Mouse (Mus musculus): ENCODE data around the gene Sass6. TPM values are rescaled to one million over a fixed set of nuclear protein-coding genes. Genes with fewer than 3 reads are reported as not detected.

Sass6 gene
- polyA plus RNA-seq, 2 experiments = 7.7 to 16.1 TPM

GRCm38 (mm10) chr3:116595603-116595991 is 815 bp downstream of the Sass6 start:
- Histone ChIP-seq H3K4me2 (ENCODE audit: low read depth) (peak overlapping the region; percentile 74), H3K27me3 (ENCODE audit: control insufficient read depth, insufficient read depth, low read length) (no peaks in the 10 kb centered on the region), H3K36me3 (replicated peaks; ENCODE audit: control insufficient read depth, insufficient read depth, low read depth) (peaks cover 2% of the 10 kb centered on the region; the same call in 1 of the 2 replicates), H3K9me3 (ENCODE audit: control insufficient read depth, low read length) (no peaks in the 10 kb centered on the region), H3K4me3 (ENCODE audit: insufficient read depth in 1 of 2, low read depth in 2 of 2, low read length in 2 of 2) (peak overlapping the region; percentile 88 to 98), H3K4me1 (replicated peaks; ENCODE audit: control insufficient read depth in 2 of 2, insufficient read depth in 2 of 2, low read length in 1 of 2) (peaks cover 2 to 5% of the 10 kb centered on the region in 2 experiments; a peak in 3 of 4 replicates), H3K9ac (replicated peaks) (peak overlapping the region; percentile 94), H3K27ac (peak overlapping the region; percentile 81)
- 5% methylated on average over 10 of the region's 10 CpGs for WGBS (ENCODE audit: insufficient replicate concordance)
- ATAC-seq (ENCODE audit: insufficient read depth) (no peak), DNase-seq (ENCODE audit: low read depth in 3 of 3, low spot score in 3 of 3) (no peak)
- TF ChIP-seq EP300 (IDR thresholded peaks at IDR 0.05; ENCODE audit: low read depth) = no peak

- Histone ChIP-seq H3K27ac (no peak overlapping the region), H3K27me3 (ENCODE audit: control insufficient read depth, insufficient read depth, low read length) (no peaks in the 10 kb centered on the region), H3K4me1 (replicated peaks; ENCODE audit: control insufficient read depth in 2 of 2, insufficient read depth in 2 of 2, low read length in 1 of 2) (peaks cover 2 to 5% of the 10 kb centered on the region in 2 experiments; a peak in 3 of 4 replicates), H3K9ac (replicated peaks) (no peak overlapping the region), H3K4me2 (ENCODE audit: low read depth) (no peak overlapping the region), H3K4me3 (ENCODE audit: insufficient read depth in 1 of 2, low read depth in 2 of 2, low read length in 2 of 2) (no peak overlapping the region), H3K9me3 (ENCODE audit: control insufficient read depth, low read length) (no peaks in the 10 kb centered on the region), H3K36me3 (replicated peaks; ENCODE audit: control insufficient read depth, insufficient read depth, low read depth) (peaks cover 4% of the 10 kb centered on the region)
- no peak for TF ChIP-seq CTCF (IDR thresholded peaks at IDR 0.05; ENCODE audit: low read depth)
- no peak for TF ChIP-seq EP300 (IDR thresholded peaks at IDR 0.05; ENCODE audit: low read depth)
- no peak for DNase-seq (ENCODE audit: low read depth in 3 of 3, low spot score in 3 of 3)
- 76% methylated on average over 2 of the region's 2 CpGs for WGBS (ENCODE audit: insufficient replicate concordance)
- ATAC-seq (ENCODE audit: insufficient read depth) = no peak
Measured at GRCm38 (mm10) chr3:116599705-116600104, 4.9 kb downstream of the Sass6 start.

- 59% methylated on average over 5 of the region's 5 CpGs for WGBS (ENCODE audit: insufficient replicate concordance)
- H3K36me3 ChIP-seq (replicated peaks; ENCODE audit: control insufficient read depth, insufficient read depth, low read depth) = peaks cover 5% of the 10 kb centered on the region
- no peaks in the 10 kb centered on the region for H3K27me3 ChIP-seq (ENCODE audit: control insufficient read depth, insufficient read depth, low read length)
- ATAC-seq (ENCODE audit: insufficient read depth) = no peak
- H3K4me3 ChIP-seq (ENCODE audit: insufficient read depth in 1 of 2, low read depth in 2 of 2, low read length in 2 of 2) = no peak overlapping the region
- no peak for DNase-seq (ENCODE audit: low read depth in 3 of 3, low spot score in 3 of 3)
- H3K9ac ChIP-seq (replicated peaks) = no peak overlapping the region
- H3K9me3 ChIP-seq (ENCODE audit: control insufficient read depth, low read length) = no peaks in the 10 kb centered on the region
- peaks cover 2 to 3% of the 10 kb centered on the region in 2 experiments; a peak in 3 of 4 replicates for H3K4me1 ChIP-seq (replicated peaks; ENCODE audit: control insufficient read depth in 2 of 2, insufficient read depth in 2 of 2, low read length in 1 of 2)
- no peak overlapping the region for H3K27ac ChIP-seq
- H3K4me2 ChIP-seq (ENCODE audit: low read depth) = no peak overlapping the region
- TF ChIP-seq CTCF (IDR thresholded peaks at IDR 0.05; ENCODE audit: low read depth) = no peak
- TF ChIP-seq EP300 (IDR thresholded peaks at IDR 0.05; ENCODE audit: low read depth) = no peak
Measured at GRCm38 (mm10) chr3:116601005-116601404, 6.2 kb downstream of the Sass6 start.

- DNase-seq (ENCODE audit: low read depth in 3 of 3, low spot score in 3 of 3) (no peak), ATAC-seq (ENCODE audit: insufficient read depth) (no peak)
- Histone ChIP-seq H3K9ac (replicated peaks) (no peak overlapping the region), H3K4me1 (replicated peaks; ENCODE audit: control insufficient read depth in 2 of 2, insufficient read depth in 2 of 2, low read length in 1 of 2) (peaks cover 2% of the 10 kb centered on the region in 2 experiments; a peak in 1 of 4 replicates), H3K9me3 (ENCODE audit: control insufficient read depth, low read length) (no peaks in the 10 kb centered on the region), H3K4me2 (ENCODE audit: low read depth) (no peak overlapping the region), H3K4me3 (ENCODE audit: insufficient read depth in 1 of 2, low read depth in 2 of 2, low read length in 2 of 2) (no peak overlapping the region), H3K27ac (no peak overlapping the region), H3K36me3 (replicated peaks; ENCODE audit: control insufficient read depth, insufficient read depth, low read depth) (peaks cover 7% of the 10 kb centered on the region), H3K27me3 (ENCODE audit: control insufficient read depth, insufficient read depth, low read length) (no peaks in the 10 kb centered on the region)
- TF ChIP-seq CTCF (IDR thresholded peaks at IDR 0.05; ENCODE audit: low read depth) = no peak
- TF ChIP-seq EP300 (IDR thresholded peaks at IDR 0.05; ENCODE audit: low read depth) = no peak
- 83% methylated on average over 5 of the region's 5 CpGs for WGBS (ENCODE audit: insufficient replicate concordance)
Measured at GRCm38 (mm10) chr3:116601781-116602180, 7.0 kb downstream of the Sass6 start.

GRCm38 (mm10) chr3:116604570-116604969 is 9.8 kb downstream of the Sass6 start:
- Histone ChIP-seq H3K4me3 (ENCODE audit: insufficient read depth in 1 of 2, low read depth in 2 of 2, low read length in 2 of 2) (no peak overlapping the region), H3K9me3 (ENCODE audit: control insufficient read depth, low read length) (no peaks in the 10 kb centered on the region), H3K27me3 (ENCODE audit: control insufficient read depth, insufficient read depth, low read length) (no peaks in the 10 kb centered on the region), H3K9ac (replicated peaks) (no peak overlapping the region), H3K36me3 (replicated peaks; ENCODE audit: control insufficient read depth, insufficient read depth, low read depth) (peaks cover 23% of the 10 kb centered on the region), H3K4me1 (replicated peaks; ENCODE audit: control insufficient read depth in 2 of 2, insufficient read depth in 2 of 2, low read length in 1 of 2) (no peaks in the 10 kb centered on the region), H3K27ac (no peak overlapping the region), H3K4me2 (ENCODE audit: low read depth) (no peak overlapping the region)
- ATAC-seq (ENCODE audit: insufficient read depth) (no peak), DNase-seq (ENCODE audit: low read depth in 3 of 3, low spot score in 3 of 3) (no peak)
- TF ChIP-seq EP300 (IDR thresholded peaks at IDR 0.05; ENCODE audit: low read depth) = no peak
- no peak for TF ChIP-seq CTCF (IDR thresholded peaks at IDR 0.05; ENCODE audit: low read depth)
- WGBS (ENCODE audit: insufficient replicate concordance) = 77% methylated on average over 9 of the region's 9 CpGs
